Mouse (Mus musculus) MEL (cell line): Measurements from ENCODE around the gene Wap. TPM values are rescaled to one million over a fixed set of nuclear protein-coding genes. Genes with fewer than 3 reads are reported as not detected.

Experiments
- DNase-seq: peaks from one replicate; pipeline ENCODE4 v3.0.0; 2011; ENCODE audit warnings: low read depth, low spot score
- H3K27ac ChIP-seq: 2 replicates; pipeline ENCODE4 v1.5.1; 2012; ENCODE audit warnings: low read depth, mild to moderate bottlenecking, control low read depth, low read length, moderate library complexity; ENCODE audit not compliant: control insufficient read depth
- H3K27me3 ChIP-seq, 2 experiments: fragments of 150-350 bp in 1 of 2; sonication (generic) in 1 of 2; 2 replicates each; pipeline ENCODE4 v1.6.1; 2012; ENCODE audit warnings: low read length in 2 of 2, mild to moderate bottlenecking in 2 of 2, improper control_type of control experiment in 1 of 2, moderate library complexity in 1 of 2; ENCODE audit not compliant: insufficient read depth in 2 of 2, control insufficient read depth in 1 of 2
- H3K36me3 ChIP-seq, 2 experiments: 2 replicates each; pipeline ENCODE4 v1.6.1; 2012 to 2014; ENCODE audit warnings: low read length in 2 of 2, improper control_type of control experiment in 1 of 2, inconsistent platforms in 1 of 2, mild to moderate bottlenecking in 1 of 2; ENCODE audit not compliant: insufficient read depth in 2 of 2, control insufficient read depth in 1 of 2
- H3K4me1 ChIP-seq, 2 experiments: fragments of 150-350 bp in 1 of 2; sonication (generic) in 1 of 2; 2 replicates each; pipeline ENCODE4 v1.6.1; 2012; ENCODE audit warnings: low read length in 2 of 2, improper control_type of control experiment in 1 of 2, mild to moderate bottlenecking in 1 of 2; ENCODE audit not compliant: insufficient read depth in 2 of 2, control insufficient read depth in 1 of 2
- H3K4me3 ChIP-seq, 2 experiments: fragments of 150-350 bp in 1 of 2; sonication (generic) in 1 of 2; 2 replicates each; pipeline ENCODE4 v1.5.1; 2012; ENCODE audit warnings: low read depth in 2 of 2, low read length in 2 of 2, mild to moderate bottlenecking in 2 of 2, moderate library complexity in 2 of 2, control low read depth in 1 of 2, improper control_type of control experiment in 1 of 2; ENCODE audit not compliant: control insufficient read depth in 1 of 2, insufficient read depth in 1 of 2
- H3K79me2 ChIP-seq: 2 replicates; pipeline ENCODE4 v1.6.1; 2012; ENCODE audit warnings: mild to moderate bottlenecking, low read length, moderate library complexity; ENCODE audit not compliant: control insufficient read depth, poor library complexity, insufficient read depth
- H3K9ac ChIP-seq: 2 replicates; pipeline ENCODE4 v1.6.1; 2012; ENCODE audit warnings: low read depth, mild to moderate bottlenecking, control low read depth, low read length, moderate library complexity; ENCODE audit not compliant: control insufficient read depth, poor library complexity, severe bottlenecking
- H3K9me3 ChIP-seq: fragments of 150-350 bp; sonication (generic); replicated peaks from 2 replicates; pipeline ENCODE4 v1.6.1; 2012; ENCODE audit warnings: mild to moderate bottlenecking, low read length, improper control_type of control experiment, moderate library complexity; ENCODE audit not compliant: insufficient read depth
- BHLHE40 ChIP-seq: IDR thresholded peaks from 2 replicates; pipeline ENCODE4 v1.6.1; 2012; ENCODE audit warnings: low read depth, mild to moderate bottlenecking, inconsistent platforms, low read length, improper control_type of control experiment, borderline replicate concordance
- CHD1 ChIP-seq: IDR thresholded peaks from 2 replicates; pipeline ENCODE4 v1.6.1; 2012; ENCODE audit warnings: low read depth, mild to moderate bottlenecking, inconsistent platforms, low read length, improper control_type of control experiment
- CHD2 ChIP-seq: IDR thresholded peaks from 2 replicates; pipeline ENCODE4 v1.6.1; 2011; ENCODE audit warnings: low read length, improper control_type of control experiment
- E2F4 ChIP-seq: IDR thresholded peaks from 2 replicates; pipeline ENCODE4 v1.6.1; 2011; ENCODE audit warnings: low read depth, low read length, improper control_type of control experiment, borderline replicate concordance
- ELF1 ChIP-seq: IDR thresholded peaks from 2 replicates; pipeline ENCODE4 v1.6.1; 2014; ENCODE audit warnings: low read depth, mild to moderate bottlenecking, inconsistent platforms, low read length, improper control_type of control experiment, moderate library complexity
- ETS1 ChIP-seq: IDR thresholded peaks from 2 replicates; pipeline ENCODE4 v1.6.1; 2012; ENCODE audit warnings: low read depth, mild to moderate bottlenecking, inconsistent platforms, low read length, improper control_type of control experiment, moderate library complexity
- GATA1 ChIP-seq: IDR thresholded peaks from 2 replicates; pipeline ENCODE4 v1.6.1; 2011; ENCODE audit warnings: low read depth, low read length, improper control_type of control experiment
- MAX ChIP-seq: IDR thresholded peaks from 2 replicates; pipeline ENCODE4 v1.6.1; 2011; ENCODE audit warnings: low read length, improper control_type of control experiment
- MAZ ChIP-seq: IDR thresholded peaks from 2 replicates; pipeline ENCODE4 v1.6.1; 2012; ENCODE audit warnings: low read depth, mild to moderate bottlenecking, inconsistent platforms, low read length, improper control_type of control experiment
- MXI1 ChIP-seq: IDR thresholded peaks from 2 replicates; pipeline ENCODE4 v1.6.1; 2011; ENCODE audit warnings: mild to moderate bottlenecking, low read depth, low read length, improper control_type of control experiment
- MYB ChIP-seq: IDR thresholded peaks from 2 replicates; pipeline ENCODE4 v1.6.1; 2011; ENCODE audit warnings: mild to moderate bottlenecking, low read depth, low read length, improper control_type of control experiment
- MYC ChIP-seq: IDR thresholded peaks from 2 replicates; pipeline ENCODE4 v1.6.1; 2011; ENCODE audit warnings: low read depth, mild to moderate bottlenecking, low read length, improper control_type of control experiment, moderate library complexity
- NELFE ChIP-seq: IDR thresholded peaks from 2 replicates; pipeline ENCODE4 v1.6.1; 2011; ENCODE audit warnings: low read depth, low read length, improper control_type of control experiment
- POLR2A ChIP-seq, 2 experiments: IDR thresholded peaks; 2 replicates each; pipeline ENCODE4 v1.6.1; 2011 to 2012; ENCODE audit warnings: low read length in 2 of 2, mild to moderate bottlenecking in 2 of 2, control low read depth in 1 of 2, improper control_type of control experiment in 1 of 2, low read depth in 1 of 2, moderate library complexity in 1 of 2; ENCODE audit not compliant: control insufficient read depth in 1 of 2, insufficient read depth in 1 of 2, poor library complexity in 1 of 2
- POLR2AphosphoS5 ChIP-seq: IDR thresholded peaks from 2 replicates; pipeline ENCODE4 v1.6.1; 2012; ENCODE audit warnings: low read depth, borderline replicate concordance, mild to moderate bottlenecking, inconsistent platforms, low read length, moderate library complexity, mixed read lengths
- RAD21 ChIP-seq: IDR thresholded peaks from 2 replicates; pipeline ENCODE4 v1.6.1; 2011; ENCODE audit warnings: mild to moderate bottlenecking, low read depth, low read length, improper control_type of control experiment
- RCOR1 ChIP-seq: IDR thresholded peaks from 2 replicates; pipeline ENCODE4 v1.6.1; 2012; ENCODE audit warnings: low read depth, mild to moderate bottlenecking, inconsistent platforms, low read length, improper control_type of control experiment
- SIN3A ChIP-seq: IDR thresholded peaks from 2 replicates; pipeline ENCODE4 v1.6.1; 2012; ENCODE audit warnings: low read length, improper control_type of control experiment, inconsistent platforms
- SMC3 ChIP-seq: IDR thresholded peaks from 2 replicates; pipeline ENCODE4 v1.6.1; 2011; ENCODE audit warnings: low read depth, low read length, improper control_type of control experiment
- TAL1 ChIP-seq: IDR thresholded peaks from 2 replicates; pipeline ENCODE4 v1.6.1; 2012; ENCODE audit warnings: mild to moderate bottlenecking, inconsistent platforms, low read length, moderate library complexity, mixed read lengths
- TBP ChIP-seq: IDR thresholded peaks from 2 replicates; pipeline ENCODE4 v1.8.0; 2011; ENCODE audit warnings: low read depth, low read length, improper control_type of control experiment
- TCF12 ChIP-seq: IDR thresholded peaks from 2 replicates; pipeline ENCODE4 v1.6.1; 2014; ENCODE audit warnings: low read depth, mild to moderate bottlenecking, inconsistent platforms, low read length, improper control_type of control experiment, moderate library complexity
- UBTF ChIP-seq: IDR thresholded peaks from 2 replicates; pipeline ENCODE4 v1.6.1; 2012; ENCODE audit warnings: low read depth, mild to moderate bottlenecking, inconsistent platforms, low read length, improper control_type of control experiment, moderate library complexity, borderline replicate concordance; ENCODE audit not compliant: insufficient read depth
- USF1 ChIP-seq: IDR thresholded peaks from 2 replicates; pipeline ENCODE4 v1.6.1; 2014; ENCODE audit warnings: low read depth, mild to moderate bottlenecking, inconsistent platforms, low read length, improper control_type of control experiment, moderate library complexity
- USF2 ChIP-seq, 2 experiments: IDR thresholded peaks; 2 replicates each; pipeline ENCODE4 v1.6.1; 2011 to 2012; ENCODE audit warnings: improper control_type of control experiment in 2 of 2, low read length in 2 of 2, borderline replicate concordance in 1 of 2, inconsistent platforms in 1 of 2, low read depth in 1 of 2, mild to moderate bottlenecking in 1 of 2; ENCODE audit not compliant: insufficient read depth in 1 of 2
- ZKSCAN1 ChIP-seq: IDR thresholded peaks from 2 replicates; pipeline ENCODE4 v1.6.1; 2012; ENCODE audit warnings: low read depth, mild to moderate bottlenecking, inconsistent platforms, low read length, improper control_type of control experiment, moderate library complexity
- ZMIZ1 ChIP-seq: IDR thresholded peaks from 2 replicates; pipeline ENCODE4 v1.6.1; 2012; ENCODE audit warnings: low read depth, mild to moderate bottlenecking, inconsistent platforms, low read length, improper control_type of control experiment, moderate library complexity
- ZNF384 ChIP-seq: IDR thresholded peaks from 2 replicates; pipeline ENCODE4 v1.6.1; 2012; ENCODE audit warnings: low read depth, mild to moderate bottlenecking, inconsistent platforms, low read length, improper control_type of control experiment
- polyA plus RNA-seq, 2 experiments: library from polyadenylated mRNA; stranded (reverse) in 1 of 2; unstranded in 1 of 2; fragments of >175 nt in 1 of 2; fragments of >200 nt in 1 of 2; gene quantifications; 2 replicates each; pipeline versions ENCODE4 v1.2.1 to v1.2.4; 2012; ENCODE audit warnings: low replicate concordance in 2 of 2, low read depth in 1 of 2; ENCODE audit not compliant: insufficient read length in 2 of 2, insufficient read depth in 1 of 2, missing spikeins in 1 of 2
- total RNA-seq: library from RNA; depleted of rRNA; stranded (reverse); fragments of 300-350 nt; gene quantifications from 2 replicates; pipeline ENCODE4 v1.2.3, GENCODE M21; 2012

The Wap gene
- total and polyA plus RNA-seq, 3 experiments: not detected

DNA sequence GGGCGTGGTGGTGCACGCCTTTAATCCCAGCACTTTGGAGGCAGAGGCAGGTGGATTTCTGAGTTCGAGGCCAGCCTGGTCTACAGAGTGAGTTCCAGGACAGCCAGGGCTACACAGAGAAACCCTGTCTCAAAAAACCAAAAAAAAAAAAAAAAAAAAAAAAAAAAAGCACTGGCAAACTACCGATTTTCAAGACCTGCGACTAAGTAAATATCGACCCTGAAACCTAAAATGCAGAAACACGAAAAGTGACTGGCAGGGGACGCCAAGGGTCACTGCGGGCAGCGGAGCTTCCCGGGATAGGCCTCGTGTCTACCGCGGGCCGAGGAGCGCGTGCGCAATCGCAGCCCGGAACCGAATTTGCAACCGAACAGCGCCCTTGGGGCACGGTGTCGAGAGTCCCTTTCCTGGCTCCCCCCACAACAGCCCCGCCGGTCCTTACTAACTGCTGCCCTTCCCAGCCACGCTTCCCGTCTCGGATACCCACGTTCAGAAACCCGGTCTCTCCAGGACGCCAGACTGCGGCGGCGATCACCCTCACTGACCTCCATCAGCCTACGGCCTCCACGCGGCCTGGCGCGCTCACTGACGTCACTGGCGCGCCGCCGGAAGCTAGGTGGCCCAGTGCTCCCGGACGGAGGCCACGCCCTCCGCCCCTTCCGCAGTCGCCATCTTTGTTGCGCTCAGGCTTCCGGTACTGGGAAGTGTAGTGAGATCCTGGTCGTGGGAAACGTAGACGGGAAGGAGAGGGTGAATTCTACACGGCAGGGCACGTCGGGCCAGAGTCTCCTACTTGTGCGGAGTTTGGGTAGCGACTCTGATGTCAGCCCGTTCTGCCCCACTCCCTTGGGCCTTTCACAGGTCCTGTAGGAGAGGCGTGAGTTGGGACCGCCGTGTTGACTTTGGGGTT, 12.7 kb downstream of the Wap start, which contains the start of gene Tbrg4 (continued):
- peak; percentile 94; the same call in 1 of the 2 replicates for TF ChIP-seq POLR2AphosphoS5
- TF ChIP-seq ETS1: no peak; the same call in 1 of the 2 replicates
- peak; percentile 67 for TF ChIP-seq TCF12
- peak; percentile 97 for TF ChIP-seq MXI1
- TF ChIP-seq NELFE: peak; percentile 94
- TF ChIP-seq TBP: peak; percentile 88
- peak; percentile 28; the same call in 1 of the 2 replicates for TF ChIP-seq MYB
- no peak for TF ChIP-seq TAL1
- peak; percentile 96 for TF ChIP-seq MAX
- 0 out of 2 replicates have a peak, but pooled peaks have one; percentile 24 for TF ChIP-seq UBTF
- peak; percentile 98 for TF ChIP-seq SIN3A
- no peak for TF ChIP-seq RAD21
- peak; percentile 97 for TF ChIP-seq ELF1
- TF ChIP-seq ZKSCAN1: no peak
- peak; percentile 73 for TF ChIP-seq ZNF384
- TF ChIP-seq GATA1: no peak
- TF ChIP-seq ZMIZ1: peak; percentile 59; the same call in 1 of the 2 replicates
- TF ChIP-seq MAZ: no peak; the same call in 1 of the 2 replicates
- TF ChIP-seq E2F4: peak; percentile 18; the same call in 1 of the 2 replicates
- TF ChIP-seq BHLHE40: no peak
- no peak for TF ChIP-seq SMC3
- TF ChIP-seq CHD2: no peak

DNA sequence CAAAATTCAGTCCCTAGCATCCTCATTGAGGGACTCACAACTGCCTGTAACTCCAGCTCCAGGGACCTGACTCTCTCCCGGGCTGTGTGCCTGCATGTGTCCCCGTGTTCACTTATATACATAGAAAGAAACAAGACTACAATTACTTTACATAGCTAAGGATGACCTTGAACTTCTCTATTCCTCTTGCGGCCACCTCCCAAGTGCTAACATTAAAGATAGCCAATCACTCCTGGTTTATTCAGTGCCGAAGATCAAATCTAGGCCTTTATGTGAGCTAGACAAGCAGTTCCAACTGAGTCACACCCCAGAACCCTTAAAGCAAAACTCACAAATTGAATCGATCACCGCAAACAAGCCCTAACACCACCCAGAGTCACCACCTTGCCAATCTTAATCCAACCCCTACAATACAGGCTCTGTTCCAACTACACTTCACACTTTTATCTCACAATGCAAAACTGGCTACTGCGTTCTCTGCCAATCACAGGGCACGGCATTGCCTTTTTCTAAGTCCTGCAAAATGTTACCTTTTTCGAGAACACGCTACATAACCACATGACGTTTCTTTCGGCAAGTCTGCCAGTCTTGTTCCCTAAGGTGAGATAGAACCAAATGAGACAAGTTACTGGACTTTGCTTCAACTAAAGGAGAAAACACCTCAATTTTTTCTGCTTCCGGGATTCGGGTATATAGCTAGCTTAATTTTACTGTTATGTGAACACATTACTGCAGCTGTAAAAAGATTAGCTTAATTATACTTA, 13.6 kb downstream of the Wap start:
- peak; percentile 87 for DNase-seq
- Histone ChIP-seq H3K79me2 (peaks cover 56% of the 10 kb centered on the region), H3K9ac (peak overlapping the region; percentile 92), H3K36me3 (peaks cover 27 to 34% of the 10 kb centered on the region in 2 experiments), H3K27me3 (no peaks in the 10 kb centered on the region), H3K4me3 (peak overlapping the region; percentile 77 to 92), H3K27ac (peak overlapping the region; percentile 92), H3K4me1 (peaks cover 11 to 33% of the 10 kb centered on the region in 2 experiments), H3K9me3 (no peaks in the 10 kb centered on the region)
- peak; percentile 87; the same call in 1 of the 2 replicates for TF ChIP-seq CHD1
- peak; percentile 40; the same call in 1 of the 2 replicates for TF ChIP-seq MAX
- TF ChIP-seq USF1: 0 out of 2 replicates have a peak, but pooled peaks have one; percentile 3
- no peak for TF ChIP-seq TAL1
- peak; percentile 36; the same call in 1 of the 2 replicates for TF ChIP-seq RCOR1
- no peak; the same call in none of the 2 replicates for TF ChIP-seq SIN3A
- TF ChIP-seq MYC: peak; percentile 61
- TF ChIP-seq POLR2A (IDR thresholded peaks at IDR 0.05; ENCODE audit: control insufficient read depth in 1 of 2, insufficient read depth in 1 of 2, low read depth in 1 of 2, low read length in 2 of 2, poor library complexity in 1 of 2): peak; percentile 41 to 48; a peak in 2 of 4 replicates
- no peak for TF ChIP-seq BHLHE40
- no peak for TF ChIP-seq TCF12
- TF ChIP-seq ZNF384: no peak
- peak; percentile 71; the same call in 1 of the 2 replicates for TF ChIP-seq MXI1
- no peak for TF ChIP-seq POLR2AphosphoS5
- TF ChIP-seq MAZ: 0 out of 2 replicates have a peak, but pooled peaks have one; percentile 27
- TF ChIP-seq SMC3: 0 out of 2 replicates have a peak, but pooled peaks have one; percentile 19
- TF ChIP-seq E2F4: 0 out of 2 replicates have a peak, but pooled peaks have one; percentile 33
- TF ChIP-seq ZMIZ1: 0 out of 2 replicates have a peak, but pooled peaks have one; percentile 25
- no peak for TF ChIP-seq USF2 (IDR thresholded peaks at IDR 0.05; ENCODE audit: borderline replicate concordance in 1 of 2, insufficient read depth in 1 of 2, low read depth in 1 of 2, low read length in 2 of 2)
